Mouse (Mus musculus): ENCODE measurements around the gene Cyp4f40.
"Not testable (repeated sequence)": the region's sequence is repeated elsewhere in the genome, so short reads cannot be mapped to it uniquely, and the experiment has no call there.

The Cyp4f40 gene

GRCm38 (mm10) chr17:32722151-32722550 lies 63.5 kb downstream of the Cyp4f40 start:
- not testable (repeated sequence) for DNase-seq

DNA sequence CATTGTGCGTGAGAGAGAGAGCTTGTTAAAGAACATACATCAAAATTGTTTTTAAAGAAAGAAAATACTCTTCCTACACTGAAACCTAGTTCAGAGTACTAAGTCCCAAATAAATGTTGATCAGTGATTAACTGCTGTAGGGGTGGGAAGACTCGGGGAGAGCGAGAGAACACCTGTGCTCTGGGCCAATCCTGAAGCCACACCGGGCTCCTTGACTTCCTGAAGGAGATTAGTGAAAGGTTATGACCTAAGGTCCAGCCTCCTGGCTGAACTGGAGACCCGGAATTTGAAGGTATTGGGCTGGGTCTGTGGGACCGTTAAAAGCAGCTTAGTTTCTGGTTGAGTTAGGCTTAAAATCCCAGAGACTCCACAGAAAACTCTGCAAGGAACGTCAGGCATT lies 64.1 kb downstream of the Cyp4f40 start:
- no peak for DNase-seq

DNA sequence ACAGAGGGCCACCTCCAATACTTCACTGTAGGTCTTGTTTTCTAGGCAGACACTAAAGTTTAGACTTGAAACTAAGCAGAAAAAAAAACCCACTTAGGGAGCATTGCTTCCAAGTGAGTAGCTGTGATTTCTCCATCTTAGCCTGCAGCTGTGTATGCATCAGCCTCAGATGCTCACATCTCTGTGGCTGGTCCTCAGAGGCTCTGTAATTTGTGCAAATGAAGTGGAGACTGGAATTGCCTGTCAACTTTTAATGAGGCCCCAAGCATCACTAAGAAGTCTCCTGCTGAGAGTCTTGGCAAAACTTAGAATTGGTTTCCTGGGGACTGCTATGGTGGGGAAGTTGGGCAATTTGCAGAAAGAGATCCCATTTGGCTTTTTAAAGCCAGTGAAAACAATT lies 67.7 kb downstream of the Cyp4f40 start:
- not testable (repeated sequence) for DNase-seq

All from thymus, postnatal 14 days (tissue).